Mouse (Mus musculus): ENCODE results near the gene Cyp8b1. TPM values are rescaled to one million over a fixed set of nuclear protein-coding genes. Genes with fewer than 3 reads are reported as not detected.

Cyp8b1 gene
- total and polyA plus RNA-seq, 3 experiments: 0.06 TPM; not detected in 2

- WGBS: 19% methylated on average over 14 of the region's 14 CpGs
- Histone ChIP-seq H3K36me3 (ENCODE audit: control insufficient read depth, insufficient read depth, low read length) (no peaks in the 10 kb centered on the region), H3K4me1 (ENCODE audit: control insufficient read depth, insufficient read depth, low read length) (peaks cover 7% of the 10 kb centered on the region), H3K27me3 (ENCODE audit: control insufficient read depth, insufficient read depth, low read length) (no peaks in the 10 kb centered on the region), H3K4me3 (no peak overlapping the region), H3K79me2 (replicated peaks; ENCODE audit: control insufficient read depth, insufficient read depth, low read length) (no peaks in the 10 kb centered on the region), H3K9ac (ENCODE audit: low read depth, low read length) (no peak overlapping the region), H3K27ac (no peak overlapping the region; the same call in 1 of the 2 replicates)
- intact Hi-C loops (cut with DNase I): loop anchor here (2.0 kb wide), 1 partner anchor 104 kb away; no protein-coding TSS in a partner anchor
- TF ChIP-seq POLR2A (IDR thresholded peaks at IDR 0.05; ENCODE audit: insufficient read depth, low read depth, low read length) (no peak), EP300 (IDR thresholded peaks at IDR 0.05; ENCODE audit: insufficient read depth, low read depth, low read length) (peak; percentile 82; the same call in 1 of the 2 replicates), CTCF (IDR thresholded peaks at IDR 0.05) (peak; percentile 69)
- peak; percentile 73 to 77 for DNase-seq
Observed at GRCm38 (mm10) chr9:121880840-121881239, 35.3 kb downstream of the Cyp8b1 start.

GRCm38 (mm10) chr9:121877052-121877740 lies 38.9 kb downstream of the Cyp8b1 start:
- Histone ChIP-seq H3K4me3 (no peak overlapping the region), H3K27ac (no peak overlapping the region), H3K36me3 (ENCODE audit: control insufficient read depth, insufficient read depth, low read length) (no peaks in the 10 kb centered on the region), H3K27me3 (ENCODE audit: control insufficient read depth, insufficient read depth, low read length) (no peaks in the 10 kb centered on the region), H3K9ac (ENCODE audit: low read depth, low read length) (no peak overlapping the region), H3K4me1 (ENCODE audit: control insufficient read depth, insufficient read depth, low read length) (peaks cover 5% of the 10 kb centered on the region), H3K79me2 (replicated peaks; ENCODE audit: control insufficient read depth, insufficient read depth, low read length) (no peaks in the 10 kb centered on the region)
- TF ChIP-seq POLR2A (IDR thresholded peaks at IDR 0.05; ENCODE audit: insufficient read depth, low read depth, low read length) (no peak), CTCF (IDR thresholded peaks at IDR 0.05) (peak; percentile 98), EP300 (IDR thresholded peaks at IDR 0.05; ENCODE audit: insufficient read depth, low read depth, low read length) (peak; percentile 44; the same call in 1 of the 2 replicates)
- intact Hi-C loops (cut with DNase I): loop anchor here (1.0 kb wide), 2 partner anchors 31 to 46 kb away; no protein-coding TSS in a partner anchor
- no peak for DNase-seq
- 6% methylated on average over 3 of the region's 3 CpGs for WGBS

GRCm38 (mm10) chr9:121873578-121873977 lies 42.5 kb downstream of the Cyp8b1 start:
- no peak for TF ChIP-seq EP300 (IDR thresholded peaks at IDR 0.05; ENCODE audit: insufficient read depth, low read depth, low read length)
- no peak for TF ChIP-seq POLR2A (IDR thresholded peaks at IDR 0.05; ENCODE audit: insufficient read depth, low read depth, low read length)
- no peak for TF ChIP-seq CTCF (IDR thresholded peaks at IDR 0.05)
- Histone ChIP-seq H3K27me3 (ENCODE audit: control insufficient read depth, insufficient read depth, low read length) (no peaks in the 10 kb centered on the region), H3K79me2 (replicated peaks; ENCODE audit: control insufficient read depth, insufficient read depth, low read length) (no peaks in the 10 kb centered on the region)

GRCm38 (mm10) chr9:121872062-121872683 lies 43.9 kb downstream of the Cyp8b1 start:
- DNase-seq: no peak
- H3K27me3 ChIP-seq (ENCODE audit: control insufficient read depth, insufficient read depth, low read length): no peaks in the 10 kb centered on the region
- no peaks in the 10 kb centered on the region for H3K36me3 ChIP-seq (ENCODE audit: control insufficient read depth, insufficient read depth, low read length)
- 82% methylated on average over 2 of the region's 2 CpGs for WGBS
- H3K9ac ChIP-seq (ENCODE audit: low read depth, low read length): no peak overlapping the region
- H3K27ac ChIP-seq: no peak overlapping the region
- H3K4me1 ChIP-seq (ENCODE audit: control insufficient read depth, insufficient read depth, low read length): no peaks in the 10 kb centered on the region; the same call in 1 of the 2 replicates
- no peak for TF ChIP-seq POLR2A (IDR thresholded peaks at IDR 0.05; ENCODE audit: insufficient read depth, low read depth, low read length)
- no peaks in the 10 kb centered on the region for H3K79me2 ChIP-seq (replicated peaks; ENCODE audit: control insufficient read depth, insufficient read depth, low read length)
- intact Hi-C loops (cut with DNase I): no loop called here
- no peak overlapping the region for H3K4me3 ChIP-seq

More at GRCm38 (mm10) chr9:121873578-121873977, 42.5 kb downstream of the Cyp8b1 start:
- H3K27ac ChIP-seq: no peak overlapping the region
- no peaks in the 10 kb centered on the region for H3K36me3 ChIP-seq (ENCODE audit: control insufficient read depth, insufficient read depth, low read length)
- DNase-seq: no peak
- H3K9ac ChIP-seq (ENCODE audit: low read depth, low read length): no peak overlapping the region
- no peak overlapping the region for H3K4me3 ChIP-seq
- no peaks in the 10 kb centered on the region; the same call in 1 of the 2 replicates for H3K4me1 ChIP-seq (ENCODE audit: control insufficient read depth, insufficient read depth, low read length)
- intact Hi-C loops (cut with DNase I): no loop called here

DNA sequence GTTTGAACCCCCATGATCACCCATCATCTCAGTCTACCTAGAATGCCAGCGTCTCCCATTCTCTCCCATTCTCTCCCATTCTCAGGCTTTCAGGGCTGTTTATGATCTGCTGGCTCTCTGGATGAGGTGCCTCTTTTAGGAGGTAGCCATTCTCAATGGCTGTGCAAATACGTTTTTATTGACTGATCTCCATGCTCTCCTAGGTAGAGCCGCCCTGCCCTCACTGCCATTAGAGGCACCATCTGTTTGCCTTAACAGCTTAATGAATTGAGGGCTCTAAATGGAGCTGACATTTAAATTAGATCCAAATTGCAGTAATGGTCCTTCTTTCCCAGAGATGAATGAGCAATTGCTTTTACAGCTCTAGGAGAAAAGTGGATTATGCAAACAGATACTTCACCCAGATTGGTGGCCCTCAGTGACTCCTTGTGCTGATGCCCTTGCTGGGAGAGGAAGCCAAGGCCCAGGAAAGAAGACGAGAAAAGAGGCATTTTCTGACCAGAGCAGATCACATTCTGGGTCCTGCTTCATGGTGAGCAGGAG lies 46.1 kb downstream of the Cyp8b1 start:
- H3K27ac ChIP-seq: no peak overlapping the region
- intact Hi-C loops (cut with DNase I): no loop called here
- no peak overlapping the region for H3K4me3 ChIP-seq
- no peaks in the 10 kb centered on the region for H3K27me3 ChIP-seq (ENCODE audit: control insufficient read depth, insufficient read depth, low read length)
- no peaks in the 10 kb centered on the region; the same call in 1 of the 2 replicates for H3K4me1 ChIP-seq (ENCODE audit: control insufficient read depth, insufficient read depth, low read length)
- no peak overlapping the region for H3K9ac ChIP-seq (ENCODE audit: low read depth, low read length)
- DNase-seq: no peak
- H3K36me3 ChIP-seq (ENCODE audit: control insufficient read depth, insufficient read depth, low read length): no peaks in the 10 kb centered on the region
- 79% methylated on average over 4 of the region's 4 CpGs for WGBS
- TF ChIP-seq POLR2A (IDR thresholded peaks at IDR 0.05; ENCODE audit: insufficient read depth, low read depth, low read length): no peak
- no peaks in the 10 kb centered on the region for H3K79me2 ChIP-seq (replicated peaks; ENCODE audit: control insufficient read depth, insufficient read depth, low read length)

DNA sequence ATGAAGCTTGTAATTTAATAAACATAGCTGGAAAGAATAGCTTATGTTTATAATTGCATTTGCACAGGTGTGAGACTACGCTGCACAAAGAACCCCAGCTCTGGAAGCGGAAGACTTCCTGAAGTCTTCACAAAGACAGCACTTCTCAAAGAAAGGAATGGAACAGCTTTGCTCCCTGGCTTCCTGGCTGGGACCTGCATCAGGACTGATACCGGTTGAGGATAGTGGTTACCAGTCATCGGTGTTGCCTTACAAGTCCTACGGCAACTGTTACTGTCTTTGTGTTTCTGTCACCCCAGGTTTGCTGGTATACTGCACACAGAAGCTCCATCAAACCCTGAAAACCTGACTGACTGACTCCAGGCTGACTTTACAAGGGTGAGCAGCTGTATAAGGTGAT lies 46.7 kb downstream of the Cyp8b1 start:
- WGBS: 85% methylated on average over 5 of the region's 5 CpGs
- no peak overlapping the region for H3K27ac ChIP-seq
- no peaks in the 10 kb centered on the region for H3K27me3 ChIP-seq (ENCODE audit: control insufficient read depth, insufficient read depth, low read length)
- H3K36me3 ChIP-seq (ENCODE audit: control insufficient read depth, insufficient read depth, low read length): no peaks in the 10 kb centered on the region
- DNase-seq: no peak
- TF ChIP-seq EP300 (IDR thresholded peaks at IDR 0.05; ENCODE audit: insufficient read depth, low read depth, low read length) (no peak), CTCF (IDR thresholded peaks at IDR 0.05) (no peak), POLR2A (IDR thresholded peaks at IDR 0.05; ENCODE audit: insufficient read depth, low read depth, low read length) (no peak)
- no peak overlapping the region for H3K9ac ChIP-seq (ENCODE audit: low read depth, low read length)
- intact Hi-C loops (cut with DNase I): no loop called here
- no peak overlapping the region for H3K4me3 ChIP-seq
- no peaks in the 10 kb centered on the region for H3K79me2 ChIP-seq (replicated peaks; ENCODE audit: control insufficient read depth, insufficient read depth, low read length)
- no peaks in the 10 kb centered on the region; the same call in 1 of the 2 replicates for H3K4me1 ChIP-seq (ENCODE audit: control insufficient read depth, insufficient read depth, low read length)

Measured in heart, adult 2 months (tissue).